Mouse (Mus musculus): ENCODE measurements around the gene Shq1. TPM values are rescaled to one million over a fixed set of nuclear protein-coding genes. Genes with fewer than 3 reads are reported as not detected.

Shq1 gene
- polyA plus RNA-seq, 1 experiment from 2014 or later: 6.8 TPM

Other genes with a start within 250 kb of the Shq1 start
- 0.88 and 2.8 TPM in 2 replicates for gene Gxylt2, start 33.6 kb upstream of the Shq1 start, polyA plus RNA-seq (2014; fragmentation: Nextera tagmentation; extraction: Ambion mirVana)
- gene Ppp4r2, start 162.5 kb upstream of the Shq1 start, polyA plus RNA-seq (2014; fragmentation: Nextera tagmentation; extraction: Ambion mirVana): 26.5 and 29.6 TPM in 2 replicates